Mouse (Mus musculus) forebrain, embryonic 11.5 days (tissue): Measurements from ENCODE around the gene Uroc1. TPM values are rescaled to one million over a fixed set of nuclear protein-coding genes. Genes with fewer than 3 reads are reported as not detected.

Source experiments
- ATAC-seq: fragments of 200-750 bp; cut with Nextera tagmentation; replicated peaks from 2 replicates; pipeline ENCODE4 v1.8.0; 2017; ENCODE audit warnings: moderate TSS enrichment; ENCODE audit not compliant: low FRiP score
- DNase-seq: peaks from one replicate; pipeline ENCODE4 v3.0.0-alpha.2; 2017; ENCODE audit warnings: low spot score
- H3K27ac ChIP-seq: fragments of 300-500 bp; sonication (generic); 2 replicates; pipeline ENCODE4 v1.5.1; 2014; ENCODE audit warnings: low read depth, low read length
- H3K27me3 ChIP-seq: fragments of 300-500 bp; sonication (generic); 2 replicates; pipeline ENCODE4 v1.6.1; 2014; ENCODE audit warnings: mild to moderate bottlenecking, low read length, mixed read lengths; ENCODE audit not compliant: control insufficient read depth, insufficient read depth
- H3K36me3 ChIP-seq: fragments of 300-500 bp; sonication (generic); 2 replicates; pipeline ENCODE4 v1.6.1; 2014; ENCODE audit warnings: mild to moderate bottlenecking, low read length, moderate library complexity, mixed read lengths; ENCODE audit not compliant: control insufficient read depth, insufficient read depth
- H3K4me1 ChIP-seq: fragments of 300-500 bp; sonication (generic); replicated peaks from 2 replicates; pipeline ENCODE4 v1.6.1; 2014; ENCODE audit warnings: low read length, mixed read lengths; ENCODE audit not compliant: control insufficient read depth, insufficient read depth
- H3K4me2 ChIP-seq: fragments of 300-500 bp; sonication (generic); 2 replicates; pipeline ENCODE4 v1.6.1; 2014; ENCODE audit warnings: low read depth, mild to moderate bottlenecking, low read length, moderate library complexity, mixed read lengths; ENCODE audit not compliant: severe bottlenecking
- H3K4me3 ChIP-seq: fragments of 300-500 bp; sonication (generic); 2 replicates; pipeline ENCODE4 v1.5.1; 2014; ENCODE audit warnings: low read depth, low read length
- H3K9ac ChIP-seq: fragments of 300-500 bp; sonication (generic); 2 replicates; pipeline ENCODE4 v1.6.1; 2014; ENCODE audit warnings: low read length
- H3K9me3 ChIP-seq: fragments of 300-500 bp; sonication (generic); 2 replicates; pipeline ENCODE4 v1.6.1; 2016; ENCODE audit warnings: low read length, mixed read lengths; ENCODE audit not compliant: control insufficient read depth
- WGBS: fragments of 180-500 bp; shearing (Covaris S2); extraction: QIAGEN DNeasy Blood & Tissue Kit; methylation state at CpG from one replicate; pipeline ENCODE4 v1.1.7; 2014; 5-methylcytosine and 5-hydroxymethylcytosine counted together
- polyA plus RNA-seq: library from polyadenylated mRNA; unstranded; fragments of >200 nt; fragmentation: Nextera tagmentation; extraction: Ambion mirVana; gene quantifications from 2 replicates; pipeline ENCODE4 v1.2.1, GENCODE M21; 2014

The Uroc1 gene
- polyA plus RNA-seq, 1 experiment from 2014 or later: not detected

DNA sequence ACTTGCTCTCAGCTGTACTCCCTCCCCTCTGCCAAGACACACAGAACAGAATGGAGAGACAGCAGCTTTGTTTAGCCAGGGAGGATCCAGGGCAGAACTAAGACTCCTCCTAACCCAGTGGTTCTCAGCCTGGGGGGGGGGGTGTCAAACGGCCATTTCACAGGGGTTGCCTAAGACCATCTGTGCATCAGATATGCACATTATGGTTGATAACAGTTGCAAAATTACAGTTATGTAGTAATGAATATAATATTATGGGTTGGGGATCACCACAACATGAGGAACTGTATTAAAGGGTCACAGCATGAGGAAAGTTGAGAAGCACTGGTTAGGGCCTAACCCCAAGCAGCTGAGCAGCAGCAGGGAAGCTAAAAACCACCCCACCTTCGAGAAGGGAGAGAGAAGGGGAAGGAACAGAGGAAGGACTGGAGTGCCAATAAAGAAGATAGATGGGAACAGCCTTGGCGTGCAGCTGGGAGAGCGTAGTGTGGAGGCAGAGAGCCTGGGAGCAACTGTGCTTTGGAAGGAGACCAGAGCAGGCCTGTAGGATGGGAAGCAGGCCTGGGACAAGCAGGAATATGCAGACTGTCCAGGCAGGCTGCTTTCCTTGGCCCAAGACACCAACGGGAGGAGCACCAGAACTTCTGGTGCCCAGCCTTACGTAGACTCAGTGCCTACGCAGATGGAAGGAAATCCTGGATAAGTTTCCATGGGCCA lies 13.5 kb upstream of the Uroc1 start:
- no peak for DNase-seq
- Histone ChIP-seq H3K4me1 (no peaks in the 10 kb centered on the region), H3K27ac (no peak overlapping the region), H3K4me2 (no peak overlapping the region), H3K9me3 (no peaks in the 10 kb centered on the region), H3K9ac (no peak overlapping the region), H3K36me3 (no peaks in the 10 kb centered on the region), H3K4me3 (no peak overlapping the region), H3K27me3 (no peaks in the 10 kb centered on the region)
- ATAC-seq: no peak
- WGBS: 85% methylated on average over 7 of the region's 7 CpGs

- Histone ChIP-seq H3K9ac (no peak overlapping the region), H3K4me3 (no peak overlapping the region), H3K4me1 (no peaks in the 10 kb centered on the region), H3K9me3 (no peaks in the 10 kb centered on the region), H3K36me3 (no peaks in the 10 kb centered on the region), H3K4me2 (no peak overlapping the region), H3K27me3 (no peaks in the 10 kb centered on the region), H3K27ac (no peak overlapping the region)
- no peak for DNase-seq
- ATAC-seq: no peak
- 77% methylated on average over 5 of the region's 5 CpGs for WGBS
Measured at GRCm38 (mm10) chr6:90320429-90320828, 12.7 kb upstream of the Uroc1 start.

GRCm38 (mm10) chr6:90321811-90322210 lies 11.3 kb upstream of the Uroc1 start:
- 55% methylated on average over 4 of the region's 4 CpGs for WGBS
- Histone ChIP-seq H3K27me3 (no peaks in the 10 kb centered on the region), H3K9ac (no peak overlapping the region), H3K36me3 (no peaks in the 10 kb centered on the region), H3K4me3 (no peak overlapping the region), H3K4me2 (no peak overlapping the region), H3K9me3 (no peaks in the 10 kb centered on the region), H3K27ac (no peak overlapping the region), H3K4me1 (no peaks in the 10 kb centered on the region)
- DNase-seq (no peak), ATAC-seq (no peak)

GRCm38 (mm10) chr6:90324026-90324425 lies 9.1 kb upstream of the Uroc1 start:
- H3K27me3 ChIP-seq: no peaks in the 10 kb centered on the region
- no peak for ATAC-seq
- DNase-seq: no peak
- H3K9ac ChIP-seq: no peak overlapping the region
- H3K36me3 ChIP-seq: no peaks in the 10 kb centered on the region
- no peak overlapping the region for H3K27ac ChIP-seq
- no peaks in the 10 kb centered on the region for H3K9me3 ChIP-seq
- no peak overlapping the region for H3K4me3 ChIP-seq
- no peaks in the 10 kb centered on the region for H3K4me1 ChIP-seq
- no peak overlapping the region for H3K4me2 ChIP-seq
- 74% methylated on average over 3 of the region's 3 CpGs for WGBS

GRCm38 (mm10) chr6:90324463-90324862 lies 8.6 kb upstream of the Uroc1 start:
- DNase-seq: no peak
- no peaks in the 10 kb centered on the region for H3K27me3 ChIP-seq
- 68% methylated on average over 3 of the region's 3 CpGs for WGBS
- H3K9ac ChIP-seq: no peak overlapping the region
- no peak overlapping the region for H3K4me3 ChIP-seq
- no peaks in the 10 kb centered on the region for H3K4me1 ChIP-seq
- no peaks in the 10 kb centered on the region for H3K9me3 ChIP-seq
- H3K36me3 ChIP-seq: no peaks in the 10 kb centered on the region
- H3K27ac ChIP-seq: no peak overlapping the region
- no peak for ATAC-seq
- no peak overlapping the region for H3K4me2 ChIP-seq

GRCm38 (mm10) chr6:90324991-90325390 lies 8.1 kb upstream of the Uroc1 start, which contains the start of gene Chst13:
Gene Chst13, minus strand, starts transcription at chr6:90325185.
- Histone ChIP-seq H3K27ac (no peak within 1 kb of the TSS), H3K27me3 (no peaks in the 10 kb centered on the region), H3K4me1 (no peaks in the 10 kb centered on the region), H3K9me3 (no peaks in the 10 kb centered on the region), H3K4me3 (no peak within 1 kb of the TSS), H3K4me2 (peak within 1 kb of the TSS; percentile 12; the same call in 1 of the 2 replicates), H3K9ac (no peak within 1 kb of the TSS), H3K36me3 (no peaks in the 10 kb centered on the region)
- DNase-seq (no peak), ATAC-seq (0 out of 2 replicates have a peak, but pooled peaks have one; percentile 24)
- 5% methylated on average over 22 of the region's 22 CpGs for WGBS

DNA sequence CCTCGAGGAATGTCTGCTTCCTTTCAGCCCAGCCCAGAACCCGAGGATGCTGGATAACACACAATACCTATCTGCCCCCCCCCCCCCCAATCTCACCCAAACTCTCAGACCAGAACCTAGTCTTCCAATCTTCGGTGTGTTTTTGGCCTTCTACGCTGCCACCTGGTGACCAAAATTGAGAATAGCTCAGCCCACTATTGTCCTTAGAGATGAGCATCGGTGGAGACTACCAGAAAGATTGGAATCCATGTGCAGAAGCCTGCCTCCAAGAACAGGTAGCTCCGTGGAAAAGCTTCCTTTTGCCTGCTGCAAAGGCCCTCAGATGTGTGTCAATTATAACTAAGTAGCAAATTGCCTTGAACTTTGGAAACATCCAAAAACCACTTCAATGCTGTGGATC lies 5.4 kb upstream of the Uroc1 start:
- WGBS: 23% methylated on average over 6 of the region's 6 CpGs
- Histone ChIP-seq H3K4me3 (no peak overlapping the region), H3K9me3 (no peaks in the 10 kb centered on the region), H3K4me1 (no peaks in the 10 kb centered on the region), H3K9ac (no peak overlapping the region), H3K27me3 (no peaks in the 10 kb centered on the region), H3K4me2 (no peak overlapping the region), H3K36me3 (no peaks in the 10 kb centered on the region), H3K27ac (no peak overlapping the region)
- no peak for ATAC-seq
- no peak for DNase-seq

DNA sequence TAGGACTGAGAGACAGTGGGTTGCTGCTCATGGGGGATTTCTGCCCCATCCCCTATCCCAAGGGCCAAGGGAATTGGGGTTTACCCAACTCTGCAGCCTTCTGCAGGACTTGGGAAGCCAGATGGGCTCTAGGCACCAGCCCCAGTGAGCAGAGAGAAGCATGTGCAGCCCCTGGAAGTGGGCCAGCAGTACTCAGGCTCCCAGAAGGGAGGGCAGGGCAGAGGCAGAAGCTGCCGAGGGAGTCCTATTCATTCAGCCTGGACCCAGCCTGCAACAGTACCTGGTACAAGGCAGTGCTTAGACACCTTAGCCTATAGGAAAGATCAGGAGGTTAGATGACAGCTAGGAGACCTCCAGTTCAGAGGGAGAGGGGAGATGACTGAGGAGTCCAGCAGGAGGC lies 3.1 kb upstream of the Uroc1 start:
- Histone ChIP-seq H3K4me3 (no peak overlapping the region), H3K36me3 (no peaks in the 10 kb centered on the region), H3K27me3 (no peaks in the 10 kb centered on the region), H3K9me3 (no peaks in the 10 kb centered on the region), H3K27ac (no peak overlapping the region), H3K4me1 (no peaks in the 10 kb centered on the region), H3K4me2 (no peak overlapping the region), H3K9ac (no peak overlapping the region)
- 50% methylated on average over 1 of the region's 1 CpGs for WGBS
- ATAC-seq: 0 out of 2 replicates have a peak, but pooled peaks have one; percentile 21
- no peak for DNase-seq

GRCm38 (mm10) chr6:90334244-90334643 lies 1.2 kb downstream of the Uroc1 start:
- no peak overlapping the region for H3K9ac ChIP-seq
- H3K4me1 ChIP-seq: no peaks in the 10 kb centered on the region
- WGBS: 77% methylated on average over 3 of the region's 3 CpGs
- H3K4me2 ChIP-seq: no peak overlapping the region
- no peak overlapping the region for H3K27ac ChIP-seq
- no peak overlapping the region for H3K4me3 ChIP-seq
- H3K27me3 ChIP-seq: no peaks in the 10 kb centered on the region
- DNase-seq: no peak
- no peak for ATAC-seq
- H3K9me3 ChIP-seq: no peaks in the 10 kb centered on the region
- no peaks in the 10 kb centered on the region for H3K36me3 ChIP-seq
